Mouse (Mus musculus) G1E (cell line): ENCODE measurements at regions not wholly inside any gene's neighbourhood (a gene's known extent, or its start where the extent isn't known, plus 50 kb on each side); places are given as distances from the start of the nearest gene placed in this dataset.

ENCODE experiments used
- CTCF ChIP-seq: IDR thresholded peaks from 2 replicates; pipeline ENCODE4 v1.5.1; 2012; ENCODE audit warnings: low read depth, low read length, inconsistent platforms, mixed read lengths
- GATA1 ChIP-seq: IDR thresholded peaks from 2 replicates; pipeline ENCODE4 v1.6.1; 2012; ENCODE audit warnings: borderline replicate concordance, low read length, inconsistent platforms, mixed read lengths
- TAL1 ChIP-seq: conservative IDR thresholded peaks from 2 replicates; pipeline ENCODE4 v1.6.1; 2012; ENCODE audit warnings: low read depth, low read length, inconsistent platforms, mixed read lengths

- no peak for TF ChIP-seq CTCF
- no peak for TF ChIP-seq GATA1
- TF ChIP-seq TAL1, result no peak
These were observed 389.9 kb downstream of the Adam3 start for GRCm38 (mm10) chr8:24335709-24336108.
